Mouse (Mus musculus) CD4-positive, CD25-positive, alpha-beta regulatory T cell, adult 2 months (primary cell): ENCODE results near the gene Astn2.

Experiments used
- DNase-seq: peaks from one replicate; pipeline ENCODE4 v3.0.0-alpha.2; 2012; ENCODE audit warnings: low read depth, low spot score

The Astn2 gene

DNA sequence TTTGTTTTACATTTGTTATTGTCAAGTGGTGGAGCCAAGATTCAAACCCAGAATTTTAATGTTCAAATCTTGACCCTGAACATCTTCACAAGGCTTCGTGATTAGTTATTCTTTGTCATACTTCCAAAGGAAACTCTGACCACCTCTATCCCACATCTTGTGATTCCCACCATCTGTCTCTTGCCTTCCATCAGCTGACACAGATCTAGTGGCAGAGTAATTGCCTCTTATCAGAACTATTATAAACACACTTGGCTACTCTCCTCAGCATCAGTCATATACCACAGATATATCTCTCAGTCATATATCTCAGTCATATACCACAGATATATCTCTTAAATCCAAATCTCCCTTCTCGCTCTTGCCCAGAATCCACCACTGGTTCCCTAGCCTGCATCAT lies 983.1 kb downstream of the Astn2 start:
- DNase-seq, result no peak

DNA sequence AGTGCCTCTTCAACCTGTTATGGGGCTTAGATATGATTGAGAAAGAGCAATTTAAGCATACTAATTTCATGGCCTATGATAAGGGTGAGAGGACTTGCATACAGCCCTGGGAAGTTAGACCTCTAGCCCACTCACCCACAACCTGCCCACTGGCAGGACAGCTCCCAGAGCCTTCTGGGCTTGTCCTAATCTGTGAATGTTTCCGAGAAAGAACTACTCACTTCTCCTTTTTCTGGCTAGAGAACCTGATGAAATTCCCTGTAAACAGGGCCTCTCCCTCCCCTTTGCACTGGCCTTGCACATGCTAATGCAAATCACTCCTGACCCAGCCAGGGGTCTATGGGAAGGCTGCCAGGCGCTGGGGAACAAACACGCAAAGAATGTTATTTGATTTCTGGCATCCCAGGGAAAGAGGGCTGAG lies 983.9 kb downstream of the Astn2 start:
- no peak for DNase-seq

DNA sequence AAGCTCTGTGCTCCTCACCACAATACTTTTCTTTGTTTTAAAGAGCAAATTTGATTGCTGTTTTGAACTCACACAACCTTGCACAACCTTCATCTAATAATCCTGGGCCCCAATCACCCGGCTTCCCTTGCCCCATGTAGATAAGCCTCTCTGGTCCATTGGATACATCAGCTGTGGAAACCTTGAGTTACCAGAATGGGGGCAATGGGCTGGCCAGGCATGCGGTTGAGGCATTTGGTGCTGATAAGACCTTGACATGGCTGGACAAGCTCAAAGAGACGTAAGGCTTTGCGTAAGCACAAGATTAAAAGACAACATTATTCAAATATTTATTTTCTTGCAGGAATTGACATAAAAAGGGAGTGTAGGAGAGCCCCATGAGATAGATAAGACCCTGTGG lies 988.9 kb downstream of the Astn2 start:
- DNase-seq, result no peak

DNA sequence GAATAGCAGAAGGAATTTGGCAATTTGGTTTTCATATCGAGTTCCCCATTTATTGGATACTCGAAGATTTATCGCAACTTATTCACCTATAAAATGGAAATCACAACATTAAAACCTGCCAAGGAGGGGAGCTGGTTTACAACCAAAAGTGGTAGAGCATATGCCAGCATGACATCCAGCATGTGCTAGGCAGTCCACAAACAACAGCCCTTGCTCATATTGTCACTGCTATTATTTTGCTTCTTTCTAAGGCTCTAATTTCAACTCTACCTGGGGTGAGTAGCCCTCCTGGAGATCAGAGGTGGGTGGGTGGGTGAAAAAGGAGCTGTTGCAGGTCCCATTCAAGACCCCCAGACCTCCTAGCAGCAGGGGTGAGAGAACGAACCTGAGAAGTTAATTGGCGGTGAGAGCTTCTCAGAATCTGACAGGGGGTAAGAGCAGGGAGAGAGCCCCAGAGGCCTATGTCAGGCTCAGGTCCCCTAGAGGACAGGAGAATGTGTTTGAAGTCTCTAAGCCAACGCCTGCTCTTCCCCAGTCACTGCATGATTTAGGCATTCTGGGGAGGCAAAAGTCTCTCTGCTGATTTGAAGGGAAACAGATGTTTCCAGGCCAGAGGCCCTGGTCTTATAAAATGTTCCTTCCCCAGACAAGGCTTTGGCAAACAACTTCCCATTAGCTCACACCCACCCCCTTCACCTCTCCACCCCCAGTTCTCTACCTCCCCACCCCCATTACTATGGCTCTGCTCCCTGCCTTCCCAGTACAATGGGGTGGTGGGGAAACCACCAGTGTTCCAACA lies 1001.4 kb downstream of the Astn2 start:
- no peak for DNase-seq

DNA sequence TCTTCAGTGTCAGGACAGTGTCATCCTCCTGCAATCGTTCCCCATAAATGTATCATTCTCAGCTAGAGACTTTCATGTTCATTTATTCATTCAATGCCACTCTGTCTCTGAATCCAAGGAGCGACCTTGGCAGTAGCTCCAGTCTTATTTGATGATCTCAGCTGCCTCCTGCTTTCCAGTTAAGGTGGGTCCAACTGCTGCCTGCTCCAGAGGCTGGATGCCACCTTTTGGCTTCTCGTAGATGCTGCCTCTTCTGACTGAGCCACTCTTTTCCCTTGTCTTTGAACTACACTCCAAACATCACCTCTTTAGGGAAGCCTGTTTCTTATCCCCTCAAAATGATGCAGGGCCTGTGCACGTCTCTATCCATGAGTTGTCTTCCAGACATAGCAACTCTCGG lies 1002.1 kb downstream of the Astn2 start:
- DNase-seq, result no peak

DNA sequence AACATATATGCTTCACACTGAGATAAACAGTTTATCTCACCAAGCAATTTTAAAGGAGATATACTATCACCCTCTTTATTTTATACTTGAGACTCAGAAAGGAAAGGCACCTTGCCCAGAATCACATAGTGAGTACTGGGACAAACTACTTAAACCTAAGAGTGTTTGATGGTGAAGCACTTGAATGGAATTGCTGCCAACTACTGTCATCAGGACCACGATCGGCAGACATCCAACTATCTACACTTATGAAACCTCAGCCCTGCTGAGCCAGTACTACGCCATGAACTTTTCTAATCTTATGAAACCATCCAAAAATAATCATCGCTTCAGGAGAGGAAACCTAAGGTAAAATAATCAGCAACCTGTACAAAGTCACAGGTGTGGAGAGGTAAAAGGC lies 1005.0 kb downstream of the Astn2 start:
- no peak for DNase-seq

DNA sequence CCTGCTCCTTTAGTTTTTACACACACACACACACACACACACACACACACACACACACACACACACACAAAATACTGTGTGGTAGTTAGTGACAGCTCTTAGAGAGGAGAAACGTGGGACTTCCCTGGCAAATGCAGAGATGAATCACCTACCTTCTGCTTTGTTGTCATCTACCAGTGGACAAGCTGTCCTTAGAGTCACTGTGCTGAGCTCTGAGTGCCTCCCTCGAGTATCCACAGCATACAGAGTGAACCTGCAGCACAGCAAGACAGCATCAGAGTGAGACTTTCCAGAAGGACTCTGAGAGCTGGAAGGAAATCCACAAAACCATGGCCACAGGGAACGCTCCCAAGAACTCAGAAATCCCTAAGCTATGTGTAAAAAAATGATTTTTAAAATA lies 1007.6 kb downstream of the Astn2 start:
- no peak for DNase-seq

DNA sequence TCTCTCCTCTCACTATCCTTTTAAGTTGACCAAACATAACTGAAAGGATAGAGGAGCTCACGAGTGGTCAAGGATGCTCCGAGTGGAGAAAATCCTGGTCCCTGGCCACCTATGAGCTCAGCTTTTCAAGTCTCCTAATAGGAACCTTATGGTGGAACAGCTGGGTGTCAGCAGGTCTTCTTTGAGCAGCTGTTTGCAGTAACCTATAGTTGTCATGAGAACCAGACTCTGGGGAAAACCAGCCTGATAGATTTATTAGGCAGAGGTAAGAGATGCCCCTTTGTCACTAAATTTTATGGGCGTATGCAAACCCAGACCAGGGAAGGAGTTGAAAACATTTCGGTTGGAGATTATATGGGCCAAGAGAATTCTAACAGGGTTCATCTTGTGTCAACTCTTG lies 1013.4 kb downstream of the Astn2 start:
- DNase-seq, result no peak

DNA sequence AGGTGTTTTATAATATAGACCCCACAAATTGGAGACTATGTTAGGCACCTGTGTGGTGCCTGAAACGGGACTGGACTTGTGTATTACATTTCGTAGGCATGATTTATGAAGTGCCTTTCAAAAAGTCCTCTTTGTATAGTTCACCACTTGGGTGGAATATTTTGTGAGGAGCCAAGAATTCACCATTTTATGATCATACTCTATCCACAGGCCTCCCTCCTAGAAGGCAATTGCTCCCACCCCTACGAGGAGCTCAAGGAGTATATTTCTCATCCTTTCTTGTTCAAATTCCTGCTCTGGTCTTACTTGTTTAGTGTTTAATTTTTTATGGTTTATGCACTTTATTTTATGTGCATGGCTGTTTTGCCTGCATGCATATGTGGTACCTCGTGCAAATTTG lies 1021.3 kb downstream of the Astn2 start:
- DNase-seq, result no peak

DNA sequence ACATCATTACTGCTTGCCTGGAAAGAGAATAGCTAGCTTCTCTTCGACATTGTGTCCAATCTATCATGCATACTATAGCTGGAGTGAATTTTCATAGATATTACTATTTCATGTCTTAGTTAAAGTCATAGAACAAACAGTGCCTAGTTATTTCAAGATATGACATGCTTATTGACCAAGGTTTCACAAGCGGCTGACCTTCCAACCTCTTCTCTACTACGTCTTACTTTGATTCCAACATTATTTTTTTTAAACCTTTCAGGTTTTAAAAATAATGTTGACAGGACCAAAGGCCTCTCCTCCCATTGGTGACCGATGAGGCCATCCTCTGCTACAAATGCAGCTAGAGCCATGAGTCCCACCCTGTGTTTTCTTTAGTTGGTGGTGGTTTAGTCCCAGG lies 1025.0 kb downstream of the Astn2 start:
- DNase-seq, result no peak

DNA sequence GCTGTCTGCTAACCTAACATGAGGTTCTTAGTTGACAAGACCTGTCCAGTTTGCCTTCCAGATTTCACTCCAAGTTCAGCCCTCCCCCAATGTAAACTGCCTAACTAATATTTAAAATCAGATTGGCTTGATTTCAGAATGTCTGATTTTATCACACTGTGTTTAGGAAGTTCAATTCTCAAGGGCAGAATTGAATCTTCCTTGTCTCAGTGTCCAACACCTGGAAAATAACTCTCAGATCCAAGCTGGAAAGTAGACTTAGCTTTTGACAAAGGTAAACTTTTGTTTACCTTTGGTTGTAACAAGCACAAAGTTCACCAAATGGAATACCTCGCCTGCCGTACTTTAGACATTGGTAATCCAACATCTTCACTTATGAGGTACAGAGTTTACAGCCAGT lies 1027.8 kb downstream of the Astn2 start:
- no peak for DNase-seq

DNA sequence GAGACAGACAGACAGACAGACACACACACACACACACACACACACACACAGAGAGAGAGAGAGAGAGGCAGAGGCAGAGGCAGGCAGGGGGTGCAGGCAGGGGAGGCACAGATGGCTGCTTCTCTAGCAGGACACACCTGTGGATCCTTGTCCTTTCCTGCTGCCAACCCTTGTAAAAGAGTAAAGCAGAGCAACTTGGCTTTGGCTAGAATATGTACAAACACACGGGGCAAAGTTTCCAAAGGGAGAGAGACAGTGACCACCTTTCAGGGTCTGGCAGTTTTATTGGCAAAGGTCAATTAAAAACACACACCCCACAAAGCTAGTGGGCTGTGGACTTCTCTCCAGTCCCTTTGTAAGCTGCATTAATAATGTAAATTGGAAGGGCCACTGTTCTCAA lies 1030.6 kb downstream of the Astn2 start:
- no peak for DNase-seq

DNA sequence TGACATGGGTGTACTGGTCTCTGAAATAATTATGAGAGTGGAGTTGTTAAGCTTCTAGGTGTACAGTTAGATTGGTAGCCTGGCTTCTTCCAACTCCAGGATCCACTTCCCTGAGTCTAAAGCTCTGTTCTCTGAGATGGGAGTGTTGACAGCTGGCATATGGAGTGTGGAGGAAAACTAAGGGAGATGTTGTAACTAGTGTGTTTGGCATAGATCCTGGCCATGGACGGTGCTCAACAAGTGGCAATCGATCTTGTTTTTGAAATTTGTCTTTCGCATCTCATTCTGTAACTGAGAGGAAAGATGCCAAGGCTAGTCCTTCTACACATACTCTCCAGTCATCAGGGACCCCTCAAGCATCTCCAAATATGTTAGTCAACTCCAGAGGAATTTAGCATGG lies 1031.7 kb downstream of the Astn2 start:
- DNase-seq, result no peak

DNA sequence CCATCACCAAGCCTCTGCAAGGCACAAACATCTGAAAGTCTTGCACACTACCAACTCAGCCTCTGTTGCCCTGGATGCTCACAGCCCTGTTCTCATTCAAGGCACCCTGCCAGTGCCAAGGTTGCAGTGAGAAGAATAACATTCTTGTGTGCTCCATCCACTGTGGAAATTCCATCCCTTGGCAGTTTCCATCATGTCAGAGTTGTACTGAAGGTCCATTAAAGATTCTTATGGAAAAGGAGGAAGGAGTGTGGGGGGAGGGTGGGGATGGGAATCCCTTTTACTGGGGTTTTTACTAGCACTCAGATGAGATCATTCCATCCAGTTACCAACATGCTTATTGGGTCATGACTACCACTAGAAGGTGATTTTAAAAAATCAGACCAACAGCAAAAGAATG lies 1037.3 kb downstream of the Astn2 start:
- no peak for DNase-seq

DNA sequence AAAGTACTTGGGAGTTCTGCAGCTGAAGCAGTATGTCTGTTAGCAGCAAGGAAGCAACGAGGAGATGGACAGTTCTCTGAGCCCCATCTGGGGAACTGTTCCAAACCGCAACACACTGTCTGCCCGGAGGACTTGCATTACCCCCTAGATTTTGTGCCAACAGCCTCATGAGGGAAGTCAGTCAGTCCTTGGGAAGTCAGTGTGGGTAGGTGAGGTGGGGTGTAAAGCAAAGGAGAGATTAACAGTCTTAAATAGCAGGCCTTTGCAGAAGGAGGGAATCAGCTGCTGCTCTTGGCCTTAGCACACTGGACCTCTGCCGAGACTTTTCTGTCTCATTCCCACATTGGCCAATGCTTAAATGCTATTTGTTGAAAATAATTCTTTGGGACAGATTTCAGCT lies 1049.8 kb downstream of the Astn2 start:
- DNase-seq, result no peak

DNA sequence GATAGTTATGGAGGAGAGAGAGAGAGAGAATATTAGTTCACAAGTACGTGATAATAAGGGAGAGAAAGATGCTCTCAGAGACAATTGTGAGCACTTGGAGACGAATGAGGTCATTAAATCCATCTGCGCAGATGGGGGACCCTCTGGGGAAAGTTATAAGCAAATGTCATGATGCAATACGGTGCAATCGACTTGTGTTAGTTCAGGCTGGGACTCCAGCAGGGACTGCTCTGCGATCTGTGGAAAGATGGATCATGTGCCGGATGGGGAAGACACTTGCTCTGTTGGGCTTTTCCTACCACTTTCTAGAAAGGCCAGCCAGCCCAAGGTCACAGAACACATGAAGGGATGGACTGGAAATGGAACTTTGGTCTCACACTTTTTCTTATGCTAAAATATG lies 1053.9 kb downstream of the Astn2 start:
- no peak for DNase-seq

DNA sequence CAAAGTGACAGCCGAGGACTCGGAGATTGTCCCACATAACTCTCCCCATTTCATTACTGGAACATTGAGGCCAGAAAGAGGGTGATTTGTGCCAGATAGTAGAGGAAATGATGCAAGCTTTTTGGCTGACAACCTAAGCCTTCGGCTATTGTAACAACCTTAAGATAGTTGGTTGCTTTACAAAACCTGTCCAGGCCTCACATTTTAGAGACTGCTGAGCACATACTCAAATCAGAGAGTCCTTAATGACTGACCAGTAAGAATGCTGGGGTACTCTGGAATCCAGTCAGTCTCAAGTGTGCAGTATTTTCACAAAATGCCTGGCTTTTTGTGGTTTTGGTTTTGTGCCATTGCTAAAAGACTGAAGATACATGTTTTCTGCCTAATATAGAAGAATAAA lies 1062.6 kb downstream of the Astn2 start:
- DNase-seq, result no peak

DNA sequence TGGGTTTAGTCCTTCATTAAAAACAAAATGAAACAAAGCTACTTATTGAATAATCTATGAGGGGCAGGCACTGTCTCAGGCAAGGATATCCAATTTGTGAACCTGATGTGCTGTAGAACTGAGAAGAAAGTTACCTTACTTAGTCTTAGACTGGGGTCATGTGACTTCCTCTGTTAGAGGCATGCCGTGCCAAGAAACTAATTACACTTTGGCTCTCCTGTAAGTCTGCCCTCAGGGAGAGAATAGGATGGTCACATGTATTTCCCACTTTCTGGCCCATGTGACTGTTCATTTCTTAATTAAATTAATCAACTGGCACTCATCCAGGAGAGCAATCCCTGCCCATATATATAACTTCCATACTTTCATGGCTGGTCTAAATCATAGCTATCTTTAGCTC lies 1070.7 kb downstream of the Astn2 start:
- no peak for DNase-seq
